Mouse (Mus musculus) midbrain, embryonic 11.5 days (tissue): Measurements from ENCODE around the gene Cd247. TPM values are rescaled to one million over a fixed set of nuclear protein-coding genes. Genes with fewer than 3 reads are reported as not detected.
"Not testable (repeated sequence)": the region's sequence is repeated elsewhere in the genome, so short reads cannot be mapped to it uniquely, and the experiment has no call there.

ENCODE experiments used
- ATAC-seq: fragments of 200-750 bp; cut with Nextera tagmentation; 2 replicates; pipeline ENCODE4 v1.8.0; 2017; ENCODE audit warnings: moderate TSS enrichment, moderate library complexity; ENCODE audit not compliant: low FRiP score
- DNase-seq: peaks from one replicate; pipeline ENCODE4 v3.0.0; 2015; ENCODE audit warnings: low spot score; ENCODE audit errors: missing footprints
- H3K27ac ChIP-seq: fragments of 300-500 bp; sonication (generic); 2 replicates; pipeline ENCODE4 v1.5.1; 2014; ENCODE audit warnings: low read depth, low read length
- H3K27me3 ChIP-seq: fragments of 300-500 bp; sonication (generic); 2 replicates; pipeline ENCODE4 v1.6.1; 2014; ENCODE audit warnings: mild to moderate bottlenecking, low read length, moderate library complexity, mixed read lengths; ENCODE audit not compliant: control insufficient read depth, insufficient read depth
- H3K36me3 ChIP-seq: fragments of 300-500 bp; sonication (generic); 2 replicates; pipeline ENCODE4 v1.6.1; 2014; ENCODE audit warnings: mild to moderate bottlenecking, low read length, moderate library complexity, mixed read lengths; ENCODE audit not compliant: control insufficient read depth, insufficient read depth
- H3K4me1 ChIP-seq: fragments of 300-500 bp; sonication (generic); 2 replicates; pipeline ENCODE4 v1.6.1; 2014; ENCODE audit warnings: low read length; ENCODE audit not compliant: control insufficient read depth, insufficient read depth
- H3K4me2 ChIP-seq: fragments of 300-500 bp; sonication (generic); 2 replicates; pipeline ENCODE4 v1.6.1; 2014; ENCODE audit warnings: mild to moderate bottlenecking, moderate library complexity
- H3K4me3 ChIP-seq: fragments of 300-500 bp; sonication (generic); 2 replicates; pipeline ENCODE4 v1.5.1; 2014; ENCODE audit warnings: low read depth, low read length
- H3K9ac ChIP-seq: fragments of 300-500 bp; sonication (generic); 2 replicates; pipeline ENCODE4 v1.6.1; 2014; ENCODE audit warnings: low read length
- H3K9me3 ChIP-seq: fragments of 300-500 bp; sonication (generic); 2 replicates; pipeline ENCODE4 v1.6.1; 2016; ENCODE audit warnings: low read length; ENCODE audit not compliant: control insufficient read depth
- WGBS: fragments of 180-500 bp; shearing (Covaris S2); extraction: QIAGEN DNeasy Blood & Tissue Kit; methylation state at CpG from one replicate; pipeline ENCODE4 v1.1.7; 2014; 5-methylcytosine and 5-hydroxymethylcytosine counted together
- polyA plus RNA-seq: library from polyadenylated mRNA; unstranded; fragments of >200 nt; fragmentation: Nextera tagmentation; extraction: Ambion mirVana; gene quantifications from 2 replicates; pipeline ENCODE4 v1.2.1, GENCODE M21; 2014

The Cd247 gene
- polyA plus RNA-seq, 1 experiment from 2014 or later: 2.0 TPM

DNA sequence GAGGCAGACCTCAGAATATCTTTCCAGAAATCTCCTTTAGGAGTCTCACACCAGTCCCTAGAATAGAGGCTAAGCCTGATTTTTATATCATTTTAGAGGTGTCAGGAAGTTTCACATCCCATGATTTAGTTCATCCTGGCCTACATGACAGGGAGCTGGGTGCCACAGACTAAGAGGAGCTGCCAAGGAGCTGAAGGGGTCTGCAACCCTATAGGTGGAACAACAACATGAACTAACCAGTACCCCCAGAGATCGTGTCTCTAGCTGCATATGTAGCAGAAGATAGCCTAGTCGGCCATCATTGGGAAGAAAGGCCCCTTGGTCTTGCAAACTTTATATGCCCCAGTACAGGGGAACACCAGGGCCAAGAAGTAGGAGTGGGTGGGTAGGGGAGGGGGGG lies 26.0 kb upstream of the Cd247 start:
- H3K27ac ChIP-seq, DNase-seq, H3K4me3 ChIP-seq, H3K36me3 ChIP-seq, H3K27me3 ChIP-seq, H3K4me1 ChIP-seq, H3K4me2 ChIP-seq, H3K9ac ChIP-seq, H3K9me3 ChIP-seq, ATAC-seq: not testable (repeated sequence)
- 74% methylated on average over 2 of the region's 2 CpGs for WGBS

DNA sequence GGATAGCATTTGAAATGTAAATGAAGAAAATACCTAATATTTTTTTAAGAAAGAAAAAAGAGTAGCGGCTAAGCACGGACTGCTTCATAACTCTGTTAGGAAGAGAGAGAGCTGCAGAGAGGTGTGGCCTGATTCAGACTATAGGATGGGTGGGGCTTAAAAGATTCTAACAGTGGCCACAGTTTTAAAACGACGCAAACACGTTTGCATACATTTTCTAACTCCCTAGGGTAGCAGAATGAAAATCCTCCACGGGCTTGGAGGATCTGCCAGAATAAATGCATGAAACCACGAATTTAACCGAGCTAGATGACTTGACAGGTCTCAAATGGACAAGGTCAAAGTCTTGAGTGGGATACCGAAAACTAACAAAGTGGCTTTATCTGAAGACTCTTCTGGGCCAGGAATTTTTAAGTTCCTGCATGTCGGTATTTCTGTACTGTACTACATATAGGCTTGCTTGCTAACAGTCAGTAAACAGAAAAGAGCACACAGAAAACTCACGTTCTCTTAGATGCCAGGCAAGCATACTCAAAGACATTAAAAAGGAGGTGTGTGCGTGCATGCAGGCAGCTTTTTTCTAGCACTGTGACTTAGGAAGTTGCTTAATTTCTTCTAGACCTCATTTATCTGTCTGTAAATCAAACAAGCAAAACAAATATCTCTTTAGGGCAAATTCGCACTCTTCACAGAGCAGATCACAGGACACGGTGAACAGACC lies 25.4 kb upstream of the Cd247 start:
- Histone ChIP-seq H3K27ac (no peak overlapping the region), H3K4me1 (peaks cover 6% of the 10 kb centered on the region), H3K36me3 (no peaks in the 10 kb centered on the region), H3K27me3 (peaks cover 7% of the 10 kb centered on the region), H3K9ac (no peak overlapping the region), H3K4me3 (peak overlapping the region; percentile 78; the same call in 1 of the 2 replicates), H3K4me2 (peak overlapping the region; percentile 35), H3K9me3 (no peaks in the 10 kb centered on the region)
- ATAC-seq (peak; percentile 36), DNase-seq (peak; percentile 82)
- 29% methylated on average over 14 of the region's 14 CpGs for WGBS

DNA sequence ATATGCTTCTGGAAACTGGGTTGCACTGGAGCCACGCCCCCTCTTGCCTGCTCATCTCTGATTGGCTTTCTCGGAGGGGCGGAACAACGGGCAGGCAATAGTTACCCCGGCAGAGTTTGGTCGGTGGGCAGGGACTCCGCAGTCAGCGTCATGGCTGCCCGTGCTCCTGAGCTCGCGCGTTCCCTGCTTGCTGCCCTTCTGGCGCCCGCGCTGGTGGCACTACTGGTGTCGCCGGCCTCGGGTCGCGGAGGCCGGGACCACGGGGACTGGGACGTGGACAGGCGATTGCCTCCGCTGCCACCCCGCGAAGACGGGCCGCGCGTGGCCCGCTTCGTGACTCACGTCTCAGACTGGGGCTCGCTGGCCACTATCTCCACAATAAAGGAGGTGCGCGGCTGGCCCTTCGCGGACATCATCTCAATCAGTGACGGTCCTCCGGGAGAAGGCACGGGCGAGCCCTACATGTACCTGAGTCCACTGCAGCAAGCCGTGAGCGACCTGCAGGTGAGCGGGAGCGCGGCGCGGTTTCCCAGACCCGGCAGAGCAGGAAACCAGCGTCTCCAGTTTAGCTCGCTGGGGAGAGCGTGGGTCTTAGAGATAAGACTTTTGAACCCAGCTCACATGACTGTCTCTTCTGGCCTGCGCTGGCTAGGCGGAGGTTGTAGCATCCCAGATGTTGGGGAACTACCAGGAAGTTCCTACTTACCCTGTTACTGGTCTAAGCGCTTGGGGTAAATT lies 24.7 kb upstream of the Cd247 start, which contains the start of gene Creg1:
Gene Creg1 (plus strand): TSS at position 112 of the 738 bp plus-strand sequence.
- H3K9ac ChIP-seq: peak within 1 kb of the TSS; percentile 81
- peak; percentile 99 for ATAC-seq
- H3K36me3 ChIP-seq: no peaks in the 10 kb centered on the region
- H3K4me1 ChIP-seq: peaks cover 6% of the 10 kb centered on the region
- no peaks in the 10 kb centered on the region for H3K9me3 ChIP-seq
- H3K4me2 ChIP-seq: peak within 1 kb of the TSS; percentile 97
- H3K27me3 ChIP-seq: peaks cover 7% of the 10 kb centered on the region
- under 1% methylated on average over 57 of the region's 57 CpGs for WGBS
- H3K27ac ChIP-seq: peak within 1 kb of the TSS; percentile 25; the same call in 1 of the 2 replicates
- peak within 1 kb of the TSS; percentile 78 for H3K4me3 ChIP-seq
- peak; percentile 96 for DNase-seq

DNA sequence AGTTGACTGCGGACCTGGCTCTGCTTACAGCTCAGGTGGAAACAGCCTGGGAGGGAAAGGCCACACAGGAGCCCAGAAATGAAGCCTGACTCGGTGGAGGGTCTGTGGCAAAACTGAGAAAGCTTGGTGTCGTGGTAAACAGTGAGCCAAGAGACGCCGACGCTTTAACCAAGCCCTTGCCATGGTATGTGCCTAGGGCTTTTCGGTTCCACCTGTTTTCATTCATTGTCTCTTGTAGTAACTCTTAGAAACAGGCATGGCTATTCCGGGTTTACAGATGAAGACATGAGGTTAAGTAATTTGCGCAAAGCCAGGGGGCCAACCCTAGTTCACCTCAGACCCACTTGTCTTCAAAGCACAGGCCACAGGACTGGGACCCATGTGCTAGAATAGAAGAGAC lies 23.9 kb upstream of the Cd247 start:
- Histone ChIP-seq H3K27me3 (peaks cover 7% of the 10 kb centered on the region), H3K9ac (peak overlapping the region; percentile 81; the same call in 1 of the 2 replicates), H3K4me1 (peaks cover 6% of the 10 kb centered on the region)

DNA sequence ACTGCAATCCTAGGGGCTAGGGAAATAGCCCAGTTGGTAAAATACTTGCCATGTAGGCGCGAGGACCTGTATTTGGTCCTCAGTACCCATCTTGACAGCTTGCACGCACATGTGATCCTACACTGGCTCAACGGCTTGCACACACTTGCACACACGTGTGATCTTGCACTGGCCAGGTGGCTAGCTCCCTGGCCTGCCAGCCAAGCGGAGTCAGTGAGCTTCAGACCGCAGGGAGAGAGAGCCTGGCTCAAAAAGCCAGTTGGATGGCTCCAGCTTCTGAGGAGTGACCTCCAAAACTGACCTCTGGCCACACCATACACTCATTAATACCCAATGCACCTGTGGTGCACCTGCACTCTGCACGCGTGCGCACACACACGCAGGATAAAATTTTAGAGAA lies 23.4 kb upstream of the Cd247 start:
- Histone ChIP-seq H3K4me3 (0 out of 2 replicates have a peak overlapping the region, but pooled peaks have one; percentile 78), H3K36me3 (no peaks in the 10 kb centered on the region), H3K27me3 (peaks cover 7% of the 10 kb centered on the region), H3K9ac (no peak overlapping the region), H3K4me2 (no peak overlapping the region), H3K4me1 (peaks cover 6% of the 10 kb centered on the region), H3K27ac (no peak overlapping the region), H3K9me3 (no peaks in the 10 kb centered on the region)
- ATAC-seq (no peak), DNase-seq (no peak)
- WGBS: 84% methylated on average over 11 of the region's 11 CpGs

More for the DNA sequence above, 23.9 kb upstream of the Cd247 start:
- DNase-seq (no peak), ATAC-seq (no peak)
- Histone ChIP-seq H3K36me3 (no peaks in the 10 kb centered on the region), H3K27ac (no peak overlapping the region), H3K9me3 (no peaks in the 10 kb centered on the region), H3K4me2 (peak overlapping the region; percentile 97), H3K4me3 (peak overlapping the region; percentile 78)
- 57% methylated on average over 9 of the region's 9 CpGs for WGBS

DNA sequence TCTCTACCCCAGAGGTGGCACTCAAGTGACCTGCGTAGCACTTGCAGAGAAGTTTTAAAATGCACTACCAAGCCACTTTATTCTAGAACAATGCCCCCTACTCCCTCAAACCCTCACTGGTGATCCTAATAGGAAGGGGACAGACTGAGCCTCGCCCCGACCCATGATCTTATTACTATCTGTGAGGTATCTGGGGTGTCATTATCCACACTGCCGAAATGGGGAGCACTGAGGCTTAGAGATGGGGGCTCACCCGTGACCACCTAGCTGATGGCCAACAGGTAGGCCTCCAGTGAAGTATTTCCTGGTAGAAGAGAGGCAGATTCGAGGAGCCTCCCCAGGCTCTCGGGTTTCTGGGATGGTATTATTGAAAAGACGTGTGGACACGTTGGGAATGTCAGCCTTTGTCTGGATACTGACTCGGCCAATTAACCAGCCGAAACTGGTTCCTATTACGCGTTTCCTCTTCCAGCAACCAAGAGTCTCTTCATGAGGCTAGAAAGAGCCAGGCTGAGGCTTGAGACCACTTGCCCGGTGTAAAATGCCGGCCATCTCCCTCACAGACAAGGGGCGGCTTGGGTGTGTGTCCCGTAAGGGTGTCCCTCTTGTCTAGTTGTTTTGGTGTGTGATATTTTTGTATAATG lies 22.7 kb upstream of the Cd247 start:
- DNase-seq (no peak), ATAC-seq (no peak)
- H3K27ac ChIP-seq: no peak overlapping the region
- H3K4me2 ChIP-seq: no peak overlapping the region
- H3K36me3 ChIP-seq: no peaks in the 10 kb centered on the region
- H3K9me3 ChIP-seq: no peaks in the 10 kb centered on the region
- H3K27me3 ChIP-seq: peaks cover 7% of the 10 kb centered on the region
- WGBS: 87% methylated on average over 17 of the region's 17 CpGs
- peaks cover 6% of the 10 kb centered on the region for H3K4me1 ChIP-seq
- H3K4me3 ChIP-seq: no peak overlapping the region
- no peak overlapping the region for H3K9ac ChIP-seq

DNA sequence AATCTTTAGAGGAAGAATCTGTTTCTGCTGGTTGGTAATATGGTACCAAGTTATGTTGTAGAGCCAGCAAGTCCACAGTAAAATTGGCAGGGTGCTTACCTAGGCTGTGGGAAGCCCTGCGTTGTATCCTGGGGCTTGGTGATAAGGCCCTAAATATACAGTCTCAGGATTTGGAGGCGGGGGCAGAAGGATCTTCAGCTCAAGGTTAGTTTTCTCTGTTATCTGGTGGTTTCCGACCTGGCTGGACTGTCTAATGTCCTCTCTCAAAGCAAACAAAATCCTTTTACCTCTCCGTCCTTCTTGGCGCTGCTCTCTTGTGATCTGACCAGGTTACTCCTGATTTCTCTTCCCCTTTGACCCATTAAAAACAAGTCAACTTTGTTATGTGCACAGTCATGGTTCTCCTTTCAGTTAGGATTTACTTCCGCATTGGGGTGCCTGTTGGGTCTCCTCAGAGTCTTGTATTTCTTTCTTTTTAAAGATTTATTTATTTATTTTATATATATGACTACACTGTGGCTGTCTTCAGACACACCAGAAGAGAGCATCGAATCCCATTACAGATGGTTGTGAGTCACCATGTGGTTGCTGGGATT lies 22.1 kb upstream of the Cd247 start:
- Histone ChIP-seq H3K4me1 (peaks cover 7% of the 10 kb centered on the region), H3K27ac (no peak overlapping the region), H3K4me2 (no peak overlapping the region), H3K9me3 (no peaks in the 10 kb centered on the region), H3K36me3 (no peaks in the 10 kb centered on the region), H3K4me3 (no peak overlapping the region), H3K27me3 (peaks cover 7% of the 10 kb centered on the region), H3K9ac (no peak overlapping the region)
- no peak for DNase-seq
- no peak for ATAC-seq
- 92% methylated on average over 7 of the region's 7 CpGs for WGBS

DNA sequence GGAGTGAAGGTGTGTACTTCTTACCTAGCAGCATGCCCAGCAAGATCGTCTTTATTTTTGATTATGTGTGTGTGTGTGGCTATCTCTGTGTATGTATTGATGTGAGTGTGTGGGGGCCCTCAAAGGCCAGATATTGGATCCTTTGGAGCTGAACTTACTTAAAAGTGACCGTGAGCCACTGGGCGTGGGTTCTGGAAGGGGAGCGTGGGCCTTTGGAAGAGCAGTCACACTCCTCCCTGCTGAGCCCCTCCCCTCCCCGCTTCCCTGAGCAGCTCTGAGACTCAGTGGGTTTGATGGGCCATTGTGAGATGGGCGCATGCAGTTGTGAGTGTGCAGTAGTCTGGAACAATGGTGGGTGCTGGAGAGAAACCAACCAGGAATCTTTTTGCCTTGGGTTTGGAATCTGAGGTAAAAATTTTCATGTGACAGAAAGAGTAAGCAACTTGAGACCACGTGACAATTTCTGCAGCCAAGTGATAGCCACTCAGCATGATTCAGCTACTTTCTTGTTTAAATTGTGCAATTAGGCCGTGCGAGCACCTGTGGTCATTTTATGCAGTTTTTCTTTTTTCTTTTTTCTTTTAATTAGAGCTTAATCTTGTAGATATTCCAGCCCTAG lies 19.5 kb upstream of the Cd247 start:
- H3K27ac ChIP-seq: no peak overlapping the region
- DNase-seq (no peak), ATAC-seq (no peak)
- no peak overlapping the region for H3K4me2 ChIP-seq
- whole genome bisulfite sequencing: 78% methylated on average over 9 of the region's 9 CpGs
- H3K36me3 ChIP-seq: no peaks in the 10 kb centered on the region
- H3K4me3 ChIP-seq: no peak overlapping the region
- H3K9me3 ChIP-seq: no peaks in the 10 kb centered on the region
- H3K9ac ChIP-seq: no peak overlapping the region
- peaks cover 7% of the 10 kb centered on the region for H3K27me3 ChIP-seq
- H3K4me1 ChIP-seq: peaks cover 8% of the 10 kb centered on the region
